8 mouse cellular contexts compared by ENCODE assay signal in genomic region chr13:3037010-3037409, GRCm38 (mm10).
A peak's percentile ranks its signal among the peaks of the same experiment; 100 is the strongest.
DNase-seq lines count a peak whose midpoint lies in the region; ATAC-seq and TF ChIP-seq lines count a peak whose summit lies in the region.
"Not testable (repeated sequence)": the region's sequence is repeated elsewhere in the genome, so short reads cannot be mapped to it uniquely, and the experiment has no call there.

No protein-coding gene starts in this region.

- not testable (repeated sequence) for H3K9ac ChIP-seq in hindbrain, postnatal 0 days (replicated peaks; ENCODE audit: low read length)

- not testable (repeated sequence) for H3K36me3 ChIP-seq in hindbrain, postnatal 0 days (ENCODE audit: insufficient read depth, low read length)

- TF ChIP-seq CTCF in hindbrain, postnatal 0 days (IDR thresholded peaks at IDR 0.05; ENCODE audit: low read depth); left cerebral cortex, adult 2 months (IDR thresholded peaks at IDR 0.05): not testable (repeated sequence)

- H3K27me3 ChIP-seq in hindbrain, postnatal 0 days (ENCODE audit: insufficient read depth, low read length): not testable (repeated sequence)

- not testable (repeated sequence) for H3K4me3 ChIP-seq in hindbrain, postnatal 0 days (ENCODE audit: low read length); left cerebral cortex, adult 2 months

- not testable (repeated sequence) for H3K9me3 ChIP-seq in hindbrain, postnatal 0 days (ENCODE audit: low read length)

- intact Hi-C loops in left cerebral cortex, adult 2 months (cut with DNase I): not testable (repeated sequence)

- peak; percentile 32; the same call in 1 of the 2 replicates for ATAC-seq in hindbrain, postnatal 0 days
- peak; percentile 57; the same call in 1 of the 2 replicates for ATAC-seq in megakaryocyte-erythroid progenitor cell, adult 5-6 weeks (replicated peaks; ENCODE audit: low FRiP score, low TSS enrichment, poor library complexity, severe bottlenecking)

- H3K4me2 ChIP-seq in hindbrain, postnatal 0 days (ENCODE audit: low read depth, low read length): not testable (repeated sequence)

- peak; percentile 3 for DNase-seq in CD4-positive, CD25-positive, alpha-beta regulatory T cell, adult 2 months (ENCODE audit: low read depth, low spot score)
- peak; percentile 3 for DNase-seq in adrenal gland, adult 2 months
- peak; percentile 20 for DNase-seq in gastrocnemius, postnatal 25 days
- DNase-seq in hindbrain, postnatal 0 days (ENCODE audit: low spot score): peak; percentile 2
- peak; percentile 6 to 11 for DNase-seq in left cerebral cortex, adult 2 months (ENCODE audit: extremely low spot score in 1 of 2, low spot score in 2 of 2)
- DNase-seq in spleen, adult 18-20 months: peak; percentile 3 to 5
- DNase-seq in thymus, postnatal 4 days: peak; percentile 6

- H3K4me1 ChIP-seq in hindbrain, postnatal 0 days (ENCODE audit: insufficient read depth, low read length): not testable (repeated sequence)

- 24% methylated on average over 1 of the region's 1 CpGs for WGBS in hindbrain, postnatal 0 days

- H3K27ac ChIP-seq in hindbrain, postnatal 0 days; left cerebral cortex, adult 2 months: not testable (repeated sequence)
